22 mouse cellular contexts compared by ENCODE assay signal in genomic region chr6:58894994-58895393, GRCm38 (mm10). TPM values are rescaled to one million over a fixed set of nuclear protein-coding genes. Genes with fewer than 3 reads are reported as not detected.
"Had no signal": no experiment of that assay in that cellular context is flagged by ENCODE, and none has a peak within 500 bp of the region (broad histone marks: within the 10 kb centered on the region; RNA-seq: fewer than 3 reads in every experiment).

No protein-coding gene starts in this region.

- H3K4me3 ChIP-seq: kidney, embryonic 15.5 days; limb, embryonic 12.5 days; limb, embryonic 15.5 days; liver, embryonic 12.5 days; liver, embryonic 15.5 days; midbrain, embryonic 12.5 days; midbrain, embryonic 15.5 days; neural tube, embryonic 12.5 days; neural tube, embryonic 15.5 days had no signal

- H3K4me1 ChIP-seq: kidney, embryonic 15.5 days; limb, embryonic 12.5 days; limb, embryonic 15.5 days; liver, embryonic 15.5 days; midbrain, embryonic 12.5 days; midbrain, embryonic 15.5 days; neural tube, embryonic 12.5 days; neural tube, embryonic 15.5 days had no signal

- ATAC-seq: liver, embryonic 12.5 days; midbrain, embryonic 15.5 days had no signal

- H3K9ac ChIP-seq: kidney, embryonic 15.5 days; limb, embryonic 12.5 days; limb, embryonic 15.5 days; liver, embryonic 12.5 days; liver, embryonic 15.5 days; midbrain, embryonic 12.5 days; midbrain, embryonic 15.5 days; neural tube, embryonic 12.5 days; neural tube, embryonic 15.5 days had no signal

- DNase-seq: kidney, adult 8-10 months; kidney, postnatal 10 days; kidney, postnatal 36 days; left cerebral cortex, postnatal 4 days; lung, adult 2 months; lung, postnatal 14 days; right cerebral cortex, adult 18-20 months; right cerebral cortex, postnatal 14 days; right cerebral cortex, postnatal 4 days; thymus, postnatal 25 days had no signal

- H3K27ac ChIP-seq: kidney, embryonic 15.5 days; limb, embryonic 12.5 days; limb, embryonic 15.5 days; liver, embryonic 12.5 days; liver, embryonic 15.5 days; macrophage; midbrain, embryonic 12.5 days; midbrain, embryonic 15.5 days; neural tube, embryonic 12.5 days; neural tube, embryonic 15.5 days; stomach, postnatal 0 days had no signal

- H3K4me2 ChIP-seq: kidney, embryonic 15.5 days; limb, embryonic 12.5 days; limb, embryonic 15.5 days; liver, embryonic 12.5 days; liver, embryonic 15.5 days; midbrain, embryonic 12.5 days; midbrain, embryonic 15.5 days; neural tube, embryonic 12.5 days; neural tube, embryonic 15.5 days had no signal

- H3K27me3 ChIP-seq: kidney, embryonic 15.5 days; limb, embryonic 12.5 days; limb, embryonic 15.5 days; liver, embryonic 12.5 days; liver, embryonic 15.5 days; midbrain, embryonic 12.5 days; midbrain, embryonic 15.5 days; neural tube, embryonic 12.5 days; neural tube, embryonic 15.5 days had no signal

- H3K9me3 ChIP-seq: kidney, embryonic 15.5 days; limb, embryonic 12.5 days; limb, embryonic 15.5 days; liver, embryonic 12.5 days; liver, embryonic 15.5 days; midbrain, embryonic 12.5 days; midbrain, embryonic 15.5 days; neural tube, embryonic 12.5 days; neural tube, embryonic 15.5 days had no signal

- H3K36me3 ChIP-seq: liver, embryonic 12.5 days; liver, embryonic 15.5 days had no signal

RNA-seq across cellular contexts. Expression of gene Nap1l5, which starts 11.9 kb away (rescaled TPM):
- total RNA-seq: megakaryocyte, adult 5-6 weeks had no signal
- polyA plus RNA-seq: macrophage had no signal
